Comparison of ENCODE assay signal across 23 mouse cellular contexts in the genomic region with DNA sequence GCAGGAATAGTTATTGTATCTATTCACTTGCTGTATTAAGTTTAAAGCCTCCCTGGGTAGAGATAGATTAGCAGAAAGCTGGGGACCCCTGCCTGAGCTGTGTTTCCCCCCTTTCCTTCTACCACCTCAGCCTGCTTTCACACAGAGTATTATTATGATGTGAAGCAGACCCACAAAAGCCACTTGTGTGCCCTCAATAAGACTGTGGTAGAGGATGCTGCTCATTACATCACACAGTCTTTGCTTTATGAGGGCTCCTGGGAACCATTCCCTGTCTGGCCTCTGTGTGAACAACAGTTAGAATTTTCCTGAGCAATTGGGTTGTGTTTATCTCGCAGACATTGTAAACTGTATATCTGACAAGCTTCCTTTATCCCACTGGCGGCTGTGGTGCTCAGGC.
"Had no signal": no experiment of that assay in that cellular context is flagged by ENCODE, and none has a peak within 500 bp of the region (broad histone marks: within the 10 kb centered on the region; RNA-seq: fewer than 3 reads in every experiment).

No protein-coding gene starts in this region.

- H3K9me3 ChIP-seq: heart, embryonic 13.5 days; heart, embryonic 15.5 days; hindbrain, embryonic 13.5 days; hindbrain, embryonic 15.5 days; kidney, embryonic 15.5 days; limb, embryonic 13.5 days; limb, embryonic 15.5 days; liver, embryonic 12.5 days had no signal

- H3K9ac ChIP-seq: heart, embryonic 13.5 days; heart, embryonic 15.5 days; hindbrain, embryonic 13.5 days; hindbrain, embryonic 15.5 days; kidney, embryonic 15.5 days; limb, embryonic 13.5 days; limb, embryonic 15.5 days; liver, embryonic 12.5 days had no signal

- H3K27me3 ChIP-seq: heart, embryonic 13.5 days; heart, embryonic 15.5 days; hindbrain, embryonic 13.5 days; hindbrain, embryonic 15.5 days; kidney, embryonic 15.5 days; limb, embryonic 13.5 days; limb, embryonic 15.5 days; liver, embryonic 12.5 days had no signal

- H3K27ac ChIP-seq: heart, adult 2 months; heart, embryonic 13.5 days; heart, embryonic 15.5 days; hindbrain, embryonic 13.5 days; hindbrain, embryonic 15.5 days; hindbrain, postnatal 0 days; kidney, embryonic 15.5 days; kidney, postnatal 0 days; limb, embryonic 13.5 days; limb, embryonic 15.5 days; liver, embryonic 12.5 days had no signal

- ATAC-seq: hindbrain, postnatal 0 days; intestine, embryonic 16.5 days; liver, embryonic 12.5 days had no signal

- H3K4me3 ChIP-seq: heart, adult 2 months; heart, embryonic 13.5 days; heart, embryonic 15.5 days; hindbrain, embryonic 13.5 days; hindbrain, embryonic 15.5 days; kidney, embryonic 15.5 days; limb, embryonic 13.5 days; limb, embryonic 15.5 days; liver, embryonic 12.5 days had no signal

- DNase-seq: gastrocnemius, postnatal 14 days; gastrocnemius, postnatal 36 days; heart, adult 2 months; heart, postnatal 14 days; heart, postnatal 36 days; kidney, adult 11 months; kidney, adult 9 months; kidney, postnatal 14 days; kidney, postnatal 36 days; layer of hippocampus, adult 9-11 months; layer of hippocampus, postnatal 36 days; left cerebral cortex, postnatal 4 days had no signal

- H3K36me3 ChIP-seq: heart, embryonic 13.5 days; heart, embryonic 15.5 days; hindbrain, embryonic 13.5 days; hindbrain, embryonic 15.5 days; kidney, embryonic 15.5 days; limb, embryonic 13.5 days; limb, embryonic 15.5 days; liver, embryonic 12.5 days had no signal

- H3K4me1 ChIP-seq: heart, embryonic 13.5 days; heart, embryonic 15.5 days; hindbrain, embryonic 13.5 days; hindbrain, embryonic 15.5 days; kidney, embryonic 15.5 days; limb, embryonic 13.5 days; limb, embryonic 15.5 days; liver, embryonic 12.5 days had no signal

- H3K4me2 ChIP-seq: heart, embryonic 13.5 days; heart, embryonic 15.5 days; hindbrain, embryonic 13.5 days; hindbrain, embryonic 15.5 days; kidney, embryonic 15.5 days; limb, embryonic 13.5 days; limb, embryonic 15.5 days; liver, embryonic 12.5 days had no signal
